15 mouse cellular contexts compared by ENCODE assay signal in the genomic region with DNA sequence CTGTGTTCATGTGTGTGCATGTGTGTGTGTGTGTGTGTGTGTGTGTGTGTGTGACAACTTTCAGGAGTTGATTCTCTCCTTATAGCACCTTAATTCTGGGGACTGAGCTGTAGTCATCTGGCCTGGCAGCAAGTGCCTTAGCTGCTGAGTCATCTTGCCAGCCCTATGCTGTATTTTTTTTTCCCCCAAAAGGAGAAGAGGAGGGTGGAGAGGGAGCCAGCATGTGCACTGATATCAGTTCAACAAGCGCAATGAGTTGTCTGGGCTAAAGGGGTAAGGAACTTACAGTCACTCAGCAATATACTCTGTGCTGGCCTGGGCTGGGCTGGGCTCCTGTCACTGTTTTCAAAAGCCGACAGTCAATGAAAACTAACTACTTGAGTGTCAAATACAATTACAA. TPM values are rescaled to one million over a fixed set of nuclear protein-coding genes. Genes with fewer than 3 reads are reported as not detected.
DNase-seq lines count a peak whose midpoint lies in the region; ATAC-seq lines count a peak whose summit lies in the region.
"Had no signal": no experiment of that assay in that cellular context is flagged by ENCODE, and none has a peak within 500 bp of the region (broad histone marks: within the 10 kb centered on the region; RNA-seq: fewer than 3 reads in every experiment).

No protein-coding gene starts in this region.

- H3K4me2 ChIP-seq in forebrain, embryonic 12.5 days: no peak overlapping the region

- intact Hi-C loops in left cerebral cortex, postnatal 25 days (cut with DNase I): no loop called here

- no peak overlapping the region for H3K9ac ChIP-seq in forebrain, embryonic 12.5 days

- H3K4me3 ChIP-seq in forebrain, embryonic 12.5 days (replicated peaks): no peak overlapping the region
- H3K4me3 ChIP-seq: gastrocnemius, adult 2 months had no signal

- no peaks in the 10 kb centered on the region for H3K36me3 ChIP-seq in forebrain, embryonic 12.5 days (replicated peaks)

- 0 out of 2 replicates have a peak, but pooled peaks cover 2% of the 10 kb centered on the region for H3K27me3 ChIP-seq in forebrain, embryonic 12.5 days

- H3K27ac ChIP-seq in forebrain, embryonic 12.5 days: no peak overlapping the region
- H3K27ac ChIP-seq: gastrocnemius, adult 2 months had no signal

- ATAC-seq in common myeloid progenitor, adult 5-6 weeks (replicated peaks; ENCODE audit: low read depth, poor library complexity, severe bottlenecking): peak; percentile 98
- peak; percentile 47; the same call in 1 of the 2 replicates for ATAC-seq in megakaryocyte, adult 5-6 weeks (ENCODE audit: poor library complexity, severe bottlenecking)
- no peak for ATAC-seq in forebrain, embryonic 12.5 days (ENCODE audit: low FRiP score)

- no peaks in the 10 kb centered on the region for H3K9me3 ChIP-seq in forebrain, embryonic 12.5 days

- no peaks in the 10 kb centered on the region for H3K4me1 ChIP-seq in forebrain, embryonic 12.5 days

- DNase-seq in left cerebral cortex, postnatal 25 days (ENCODE audit: low spot score in 2 of 2): peak; percentile 6 to 44
- DNase-seq in left cerebral cortex, adult 11 months (ENCODE audit: low spot score): no peak
- peak; percentile 39 for DNase-seq in NIH3T3 (ENCODE audit: low read depth)
- no peak for DNase-seq in cerebellum, adult 11 months
- DNase-seq: cerebellum, postnatal 36 days; gastrocnemius, adult 2 months; kidney, adult 18-20 months; left cerebral cortex, postnatal 4 days; lung, postnatal 36 days; thymus, postnatal 36 days had no signal

- WGBS in forebrain, embryonic 12.5 days: 87% methylated on average over 2 of the region's 2 CpGs

RNA-seq across cellular contexts. Expression of a gene that starts 16.5 kb away (rescaled TPM):
- 10 to 100 TPM; 84.4 to 88.1 TPM for total RNA-seq in left cerebral cortex, postnatal 25 days (2021)
- 201 and 211 TPM in 2 replicates for total RNA-seq in common myeloid progenitor, adult 5-6 weeks (2017)
- 238 and 266 TPM in 2 replicates for total RNA-seq in megakaryocyte, adult 5-6 weeks (2015)
- total RNA-seq in megakaryocyte, adult 5-6 weeks (2017): 65.2 and 68.5 TPM in 2 replicates
- polyA plus RNA-seq in forebrain, embryonic 12.5 days (2016; fragmentation: Nextera tagmentation; extraction: Ambion mirVana): 103 and 104 TPM in 2 replicates

RNA-seq across cellular contexts. Expression of a gene that starts 43.0 kb away (rescaled TPM):
- total RNA-seq in left cerebral cortex, postnatal 25 days (2021): not detected
- total RNA-seq in common myeloid progenitor, adult 5-6 weeks (2017): not detected in 2 replicates
- 1.7 TPM in 1 of 2 replicates, not detected in the other for total RNA-seq in megakaryocyte, adult 5-6 weeks (2015)
- total RNA-seq in megakaryocyte, adult 5-6 weeks (2017): 0.18 TPM in 1 of 2 replicates, not detected in the other
- polyA plus RNA-seq in forebrain, embryonic 12.5 days (2016; fragmentation: Nextera tagmentation; extraction: Ambion mirVana): not detected in 2 replicates
- total RNA-seq: adrenal gland, postnatal 36 days; gastrocnemius, adult 2 months; left cerebral cortex, postnatal 4 days had no signal
- polyA plus RNA-seq: heart, embryonic 16.5 days had no signal

RNA-seq across cellular contexts. Expression of a gene that starts 52.1 kb away (rescaled TPM):
- total RNA-seq in left cerebral cortex, postnatal 25 days (2021): 10 to 100 TPM; 19.4 to 24.4 TPM
- 11.8 and 16.1 TPM in 2 replicates for total RNA-seq in common myeloid progenitor, adult 5-6 weeks (2017)
- 6.2 and 7.1 TPM in 2 replicates for total RNA-seq in megakaryocyte, adult 5-6 weeks (2015)
- total RNA-seq in megakaryocyte, adult 5-6 weeks (2017): 4.7 and 6.3 TPM in 2 replicates
- 12.8 and 16.4 TPM in 2 replicates for polyA plus RNA-seq in forebrain, embryonic 12.5 days (2016; fragmentation: Nextera tagmentation; extraction: Ambion mirVana)

Comparison
In these comparisons a context has a peak if more than half of its experiments do, and no peak if none do; other contexts are left out.
1. DNase-seq: peak in left cerebral cortex, postnatal 25 days (2 of 2) and NIH3T3 (single experiment); none in left cerebral cortex, adult 11 months (single experiment) and cerebellum, adult 11 months (single experiment).